Mouse (Mus musculus): ENCODE results near the gene Limch1. TPM values are rescaled to one million over a fixed set of nuclear protein-coding genes. Genes with fewer than 3 reads are reported as not detected.
A peak's percentile ranks its signal among the peaks of the same experiment; 100 is the strongest.

Limch1 gene
- polyA plus RNA-seq, 1 experiment from 2014 or later: 22.2 TPM

- no peak overlapping the region for H3K4me2 ChIP-seq (ENCODE audit: low read depth, low read length)
- H3K27me3 ChIP-seq (ENCODE audit: control insufficient read depth, insufficient read depth, low read length): peaks cover 3% of the 10 kb centered on the region; the same call in 1 of the 2 replicates
- ATAC-seq (replicated peaks; ENCODE audit: extremely low read depth, insufficient read depth, low FRiP score): no peak
- 0 out of 2 replicates have a peak, but pooled peaks cover 2% of the 10 kb centered on the region for H3K4me1 ChIP-seq (ENCODE audit: control insufficient read depth, insufficient read depth, low read length)
- no peak overlapping the region for H3K9ac ChIP-seq (ENCODE audit: low read length)
- no peaks in the 10 kb centered on the region for H3K9me3 ChIP-seq (replicated peaks; ENCODE audit: control insufficient read depth, low read length)
- H3K4me3 ChIP-seq (ENCODE audit: low read length): no peak overlapping the region
- no peak overlapping the region for H3K27ac ChIP-seq (ENCODE audit: low read length)
- WGBS: 83% methylated on average over 5 of the region's 5 CpGs
- no peaks in the 10 kb centered on the region for H3K36me3 ChIP-seq (ENCODE audit: control insufficient read depth, insufficient read depth)
Observed at GRCm38 (mm10) chr5:66983104-66983503, 237.5 kb downstream of the Limch1 start.

GRCm38 (mm10) chr5:66988926-66989325, 243.3 kb downstream of the Limch1 start:
- 73% methylated on average over 4 of the region's 4 CpGs for WGBS
- H3K4me3 ChIP-seq (ENCODE audit: low read length): no peak overlapping the region
- no peaks in the 10 kb centered on the region for H3K4me1 ChIP-seq (ENCODE audit: control insufficient read depth, insufficient read depth, low read length)
- H3K36me3 ChIP-seq (ENCODE audit: control insufficient read depth, insufficient read depth): no peaks in the 10 kb centered on the region
- H3K4me2 ChIP-seq (ENCODE audit: low read depth, low read length): no peak overlapping the region
- no peaks in the 10 kb centered on the region for H3K9me3 ChIP-seq (replicated peaks; ENCODE audit: control insufficient read depth, low read length)
- H3K9ac ChIP-seq (ENCODE audit: low read length): no peak overlapping the region
- no peak for ATAC-seq (replicated peaks; ENCODE audit: extremely low read depth, insufficient read depth, low FRiP score)
- H3K27ac ChIP-seq (ENCODE audit: low read length): no peak overlapping the region
- peaks cover 12% of the 10 kb centered on the region for H3K27me3 ChIP-seq (ENCODE audit: control insufficient read depth, insufficient read depth, low read length)

GRCm38 (mm10) chr5:66989531-66989930, 243.9 kb downstream of the Limch1 start:
- H3K27me3 ChIP-seq (ENCODE audit: control insufficient read depth, insufficient read depth, low read length): peaks cover 18% of the 10 kb centered on the region
- no peak overlapping the region for H3K27ac ChIP-seq (ENCODE audit: low read length)
- no peak for ATAC-seq (replicated peaks; ENCODE audit: extremely low read depth, insufficient read depth, low FRiP score)
- no peak overlapping the region for H3K4me3 ChIP-seq (ENCODE audit: low read length)
- no peaks in the 10 kb centered on the region for H3K9me3 ChIP-seq (replicated peaks; ENCODE audit: control insufficient read depth, low read length)
- H3K36me3 ChIP-seq (ENCODE audit: control insufficient read depth, insufficient read depth): no peaks in the 10 kb centered on the region
- H3K4me1 ChIP-seq (ENCODE audit: control insufficient read depth, insufficient read depth, low read length): no peaks in the 10 kb centered on the region
- 65% methylated on average over 7 of the region's 7 CpGs for WGBS
- no peak overlapping the region for H3K4me2 ChIP-seq (ENCODE audit: low read depth, low read length)
- no peak overlapping the region for H3K9ac ChIP-seq (ENCODE audit: low read length)

- Histone ChIP-seq H3K27ac (ENCODE audit: low read length) (no peak overlapping the region), H3K36me3 (ENCODE audit: control insufficient read depth, insufficient read depth) (no peaks in the 10 kb centered on the region), H3K4me2 (ENCODE audit: low read depth, low read length) (no peak overlapping the region), H3K9ac (ENCODE audit: low read length) (no peak overlapping the region), H3K4me3 (ENCODE audit: low read length) (no peak overlapping the region), H3K9me3 (replicated peaks; ENCODE audit: control insufficient read depth, low read length) (no peaks in the 10 kb centered on the region), H3K4me1 (ENCODE audit: control insufficient read depth, insufficient read depth, low read length) (peaks cover 7% of the 10 kb centered on the region; the same call in 1 of the 2 replicates), H3K27me3 (ENCODE audit: control insufficient read depth, insufficient read depth, low read length) (peaks cover 27% of the 10 kb centered on the region)
- no peak for ATAC-seq (replicated peaks; ENCODE audit: extremely low read depth, insufficient read depth, low FRiP score)
- 76% methylated on average over 7 of the region's 7 CpGs for WGBS
Observed at GRCm38 (mm10) chr5:66992401-66992800, 246.8 kb downstream of the Limch1 start.

GRCm38 (mm10) chr5:66993076-66993475, 247.4 kb downstream of the Limch1 start:
- WGBS: 76% methylated on average over 11 of the region's 11 CpGs
- no peak overlapping the region for H3K4me3 ChIP-seq (ENCODE audit: low read length)
- no peak overlapping the region for H3K4me2 ChIP-seq (ENCODE audit: low read depth, low read length)
- H3K27me3 ChIP-seq (ENCODE audit: control insufficient read depth, insufficient read depth, low read length): peaks cover 33% of the 10 kb centered on the region
- no peak overlapping the region for H3K27ac ChIP-seq (ENCODE audit: low read length)
- H3K36me3 ChIP-seq (ENCODE audit: control insufficient read depth, insufficient read depth): no peaks in the 10 kb centered on the region
- no peak for ATAC-seq (replicated peaks; ENCODE audit: extremely low read depth, insufficient read depth, low FRiP score)
- no peaks in the 10 kb centered on the region for H3K9me3 ChIP-seq (replicated peaks; ENCODE audit: control insufficient read depth, low read length)
- H3K9ac ChIP-seq (ENCODE audit: low read length): no peak overlapping the region
- peaks cover 9% of the 10 kb centered on the region; the same call in 1 of the 2 replicates for H3K4me1 ChIP-seq (ENCODE audit: control insufficient read depth, insufficient read depth, low read length)

- Histone ChIP-seq H3K9ac (ENCODE audit: low read length) (no peak overlapping the region), H3K27me3 (ENCODE audit: control insufficient read depth, insufficient read depth, low read length) (peaks cover 39% of the 10 kb centered on the region), H3K36me3 (ENCODE audit: control insufficient read depth, insufficient read depth) (no peaks in the 10 kb centered on the region), H3K4me3 (ENCODE audit: low read length) (no peak overlapping the region), H3K27ac (ENCODE audit: low read length) (no peak overlapping the region), H3K4me2 (ENCODE audit: low read depth, low read length) (no peak overlapping the region), H3K9me3 (replicated peaks; ENCODE audit: control insufficient read depth, low read length) (no peaks in the 10 kb centered on the region), H3K4me1 (ENCODE audit: control insufficient read depth, insufficient read depth, low read length) (peaks cover 9% of the 10 kb centered on the region; the same call in 1 of the 2 replicates)
- WGBS: 22% methylated on average over 3 of the region's 3 CpGs
- ATAC-seq (replicated peaks; ENCODE audit: extremely low read depth, insufficient read depth, low FRiP score): no peak
Observed at GRCm38 (mm10) chr5:66996124-66996523, 250.5 kb downstream of the Limch1 start.

- no peaks in the 10 kb centered on the region for H3K36me3 ChIP-seq (ENCODE audit: control insufficient read depth, insufficient read depth)
- peaks cover 9% of the 10 kb centered on the region; the same call in 1 of the 2 replicates for H3K4me1 ChIP-seq (ENCODE audit: control insufficient read depth, insufficient read depth, low read length)
- peak overlapping the region; percentile 48 for H3K4me3 ChIP-seq (ENCODE audit: low read length)
- peak overlapping the region; percentile 14; the same call in 1 of the 2 replicates for H3K9ac ChIP-seq (ENCODE audit: low read length)
- peak; percentile 55; the same call in 1 of the 2 replicates for ATAC-seq (replicated peaks; ENCODE audit: extremely low read depth, insufficient read depth, low FRiP score)
- no peaks in the 10 kb centered on the region for H3K9me3 ChIP-seq (replicated peaks; ENCODE audit: control insufficient read depth, low read length)
- H3K27me3 ChIP-seq (ENCODE audit: control insufficient read depth, insufficient read depth, low read length): peaks cover 39% of the 10 kb centered on the region
- 6% methylated on average over 33 of the region's 33 CpGs for WGBS
- H3K4me2 ChIP-seq (ENCODE audit: low read depth, low read length): peak overlapping the region; percentile 72
- no peak overlapping the region for H3K27ac ChIP-seq (ENCODE audit: low read length)
Observed at GRCm38 (mm10) chr5:66996886-66997599, 251.4 kb downstream of the Limch1 start.

- ATAC-seq (replicated peaks; ENCODE audit: extremely low read depth, insufficient read depth, low FRiP score): no peak
- Histone ChIP-seq H3K27ac (ENCODE audit: low read length) (no peak overlapping the region), H3K4me3 (ENCODE audit: low read length) (peak overlapping the region; percentile 48), H3K36me3 (ENCODE audit: control insufficient read depth, insufficient read depth) (0 out of 2 replicates have a peak, but pooled peaks cover 3% of the 10 kb centered on the region), H3K9me3 (replicated peaks; ENCODE audit: control insufficient read depth, low read length) (no peaks in the 10 kb centered on the region), H3K4me2 (ENCODE audit: low read depth, low read length) (peak overlapping the region; percentile 72), H3K27me3 (ENCODE audit: control insufficient read depth, insufficient read depth, low read length) (peaks cover 39% of the 10 kb centered on the region), H3K4me1 (ENCODE audit: control insufficient read depth, insufficient read depth, low read length) (peaks cover 9% of the 10 kb centered on the region; the same call in 1 of the 2 replicates), H3K9ac (ENCODE audit: low read length) (no peak overlapping the region)
- WGBS: 30% methylated on average over 7 of the region's 7 CpGs
Observed at GRCm38 (mm10) chr5:66997600-66997930, 251.9 kb downstream of the Limch1 start.

GRCm38 (mm10) chr5:66998341-66998740, 252.7 kb downstream of the Limch1 start:
- 62% methylated on average over 6 of the region's 6 CpGs for WGBS
- ATAC-seq (replicated peaks; ENCODE audit: extremely low read depth, insufficient read depth, low FRiP score): no peak
- Histone ChIP-seq H3K36me3 (ENCODE audit: control insufficient read depth, insufficient read depth) (0 out of 2 replicates have a peak, but pooled peaks cover 4% of the 10 kb centered on the region), H3K27me3 (ENCODE audit: control insufficient read depth, insufficient read depth, low read length) (peaks cover 36% of the 10 kb centered on the region), H3K9me3 (replicated peaks; ENCODE audit: control insufficient read depth, low read length) (no peaks in the 10 kb centered on the region), H3K4me2 (ENCODE audit: low read depth, low read length) (no peak overlapping the region), H3K27ac (ENCODE audit: low read length) (no peak overlapping the region), H3K4me3 (ENCODE audit: low read length) (no peak overlapping the region), H3K4me1 (ENCODE audit: control insufficient read depth, insufficient read depth, low read length) (peaks cover 9% of the 10 kb centered on the region; the same call in 1 of the 2 replicates), H3K9ac (ENCODE audit: low read length) (no peak overlapping the region)

Data from heart, embryonic 16.5 days (tissue).